Mouse (Mus musculus): ENCODE measurements around the gene Sobp.

Sobp gene

GRCm38 (mm10) chr10:43035579-43035978 is 138.8 kb downstream of the Sobp start:
- no peak for DNase-seq (ENCODE audit: low read depth, low spot score)

- no peak for DNase-seq (ENCODE audit: low read depth, low spot score)
Observed at GRCm38 (mm10) chr10:43034811-43035210, 139.5 kb downstream of the Sobp start.

- no peak for DNase-seq (ENCODE audit: low read depth, low spot score)
Observed at GRCm38 (mm10) chr10:43033481-43034248, 140.7 kb downstream of the Sobp start.

GRCm38 (mm10) chr10:43027006-43027405 is 147.3 kb downstream of the Sobp start:
- DNase-seq (ENCODE audit: low read depth, low spot score), result no peak

- no peak for DNase-seq (ENCODE audit: low read depth, low spot score)
Observed at GRCm38 (mm10) chr10:43023454-43024194, 150.7 kb downstream of the Sobp start.

GRCm38 (mm10) chr10:43022190-43022761 is 152.1 kb downstream of the Sobp start:
- DNase-seq (ENCODE audit: low read depth, low spot score), result no peak

GRCm38 (mm10) chr10:43021512-43022116 is 152.7 kb downstream of the Sobp start:
- no peak for DNase-seq (ENCODE audit: low read depth, low spot score)

- DNase-seq (ENCODE audit: low read depth, low spot score), result no peak
Observed at GRCm38 (mm10) chr10:43021017-43021416, 153.3 kb downstream of the Sobp start.

GRCm38 (mm10) chr10:43014782-43015181 is 159.5 kb downstream of the Sobp start:
- DNase-seq (ENCODE audit: low read depth, low spot score), result no peak

- no peak for DNase-seq (ENCODE audit: low read depth, low spot score)
Observed at GRCm38 (mm10) chr10:43014358-43014757, 160.0 kb downstream of the Sobp start.

- DNase-seq (ENCODE audit: low read depth, low spot score), result no peak
Observed at GRCm38 (mm10) chr10:43008116-43008515, 166.2 kb downstream of the Sobp start.

GRCm38 (mm10) chr10:43006534-43006933 is 167.8 kb downstream of the Sobp start:
- no peak for DNase-seq (ENCODE audit: low read depth, low spot score)

GRCm38 (mm10) chr10:43005677-43006076 is 168.7 kb downstream of the Sobp start:
- DNase-seq (ENCODE audit: low read depth, low spot score), result no peak

GRCm38 (mm10) chr10:43005031-43005430 is 169.3 kb downstream of the Sobp start:
- DNase-seq (ENCODE audit: low read depth, low spot score), result no peak

- no peak for DNase-seq (ENCODE audit: low read depth, low spot score)
Observed at GRCm38 (mm10) chr10:43004174-43004734, 170.1 kb downstream of the Sobp start.

GRCm38 (mm10) chr10:43003466-43003757 is 170.9 kb downstream of the Sobp start:
- no peak for DNase-seq (ENCODE audit: low read depth, low spot score)

GRCm38 (mm10) chr10:43002721-43003465 is 171.4 kb downstream of the Sobp start:
- no peak for DNase-seq (ENCODE audit: low read depth, low spot score)

GRCm38 (mm10) chr10:43002066-43002678 is 172.2 kb downstream of the Sobp start:
- no peak for DNase-seq (ENCODE audit: low read depth, low spot score)

GRCm38 (mm10) chr10:43001433-43001832 is 172.9 kb downstream of the Sobp start:
- no peak for DNase-seq (ENCODE audit: low read depth, low spot score)

- no peak for DNase-seq (ENCODE audit: low read depth, low spot score)
Observed at GRCm38 (mm10) chr10:42999324-42999723, 175.0 kb downstream of the Sobp start.

GRCm38 (mm10) chr10:42997278-42997677 is 177.1 kb downstream of the Sobp start:
- no peak for DNase-seq (ENCODE audit: low read depth, low spot score)

Data from c-Kit-negative CD71-positive TER-119-positive erythroid progenitor cells, embryonic 14.5 days (primary cell).